Mouse (Mus musculus): ENCODE measurements at regions not wholly inside any gene's neighbourhood (a gene's known extent, or its start where the extent isn't known, plus 50 kb on each side); places are given as distances from the start of the nearest gene placed in this dataset.

DNA sequence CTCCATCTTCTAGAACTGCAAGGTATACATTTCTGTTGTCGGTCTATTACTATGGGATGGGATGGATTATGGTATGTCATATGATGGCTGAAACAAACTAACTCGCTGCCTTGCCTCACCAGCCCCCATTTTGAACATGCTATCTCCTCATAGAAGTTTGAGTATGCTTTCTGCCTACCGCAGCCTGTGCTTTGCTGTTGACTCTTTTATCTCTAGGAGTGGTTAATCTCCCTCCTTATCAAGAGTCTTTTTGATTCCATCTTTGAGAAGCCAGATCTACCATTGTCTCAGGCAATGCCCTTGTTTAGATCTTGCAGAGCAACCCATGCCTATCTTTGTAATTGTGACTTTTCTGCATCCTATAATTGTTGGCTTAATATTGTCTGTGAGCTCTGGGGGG, 367.0 kb downstream of the Cog6 start:
- TF ChIP-seq POLR2A (IDR thresholded peaks at IDR 0.05; ENCODE audit: extremely low read depth, insufficient read depth, low read length) (no peak), CTCF (IDR thresholded peaks at IDR 0.05; ENCODE audit: low read depth, low read length) (no peak)
